Mouse (Mus musculus) embryonic facial prominence, embryonic 12.5 days (tissue): ENCODE results near the gene Casp7. TPM values are rescaled to one million over a fixed set of nuclear protein-coding genes. Genes with fewer than 3 reads are reported as not detected.

ENCODE experiments used
- ATAC-seq: fragments of 200-750 bp; cut with Nextera tagmentation; 2 replicates; pipeline ENCODE4 v1.8.0; 2017; ENCODE audit not compliant: insufficient number of reproducible peaks, insufficient read depth, low FRiP score, low TSS enrichment
- H3K27ac ChIP-seq: fragments of 300-500 bp; sonication (generic); 2 replicates; pipeline ENCODE4 v1.5.1; 2016; ENCODE audit warnings: mild to moderate bottlenecking
- H3K27me3 ChIP-seq: fragments of 300-500 bp; sonication (generic); 2 replicates; pipeline ENCODE4 v1.6.1; 2016; ENCODE audit warnings: mild to moderate bottlenecking, moderate library complexity
- H3K36me3 ChIP-seq: fragments of 300-500 bp; sonication (generic); 2 replicates; pipeline ENCODE4 v1.6.1; 2016; ENCODE audit warnings: mild to moderate bottlenecking
- H3K4me1 ChIP-seq: fragments of 300-500 bp; sonication (generic); 2 replicates; pipeline ENCODE4 v1.6.1; 2016
- H3K4me2 ChIP-seq: fragments of 300-500 bp; sonication (generic); replicated peaks from 2 replicates; pipeline ENCODE4 v1.6.1; 2016; ENCODE audit warnings: mild to moderate bottlenecking, moderate library complexity
- H3K4me3 ChIP-seq: fragments of 300-500 bp; sonication (generic); 2 replicates; pipeline ENCODE4 v1.5.1; 2016; ENCODE audit warnings: mild to moderate bottlenecking
- H3K9ac ChIP-seq: fragments of 300-500 bp; sonication (generic); 2 replicates; pipeline ENCODE4 v1.6.1; 2016; ENCODE audit warnings: mild to moderate bottlenecking, moderate library complexity
- H3K9me3 ChIP-seq: fragments of 300-500 bp; sonication (generic); 2 replicates; pipeline ENCODE4 v1.6.1; 2016; ENCODE audit warnings: mild to moderate bottlenecking, moderate library complexity
- WGBS: fragments of 180-500 bp; shearing (Covaris S2); methylation state at CpG from one replicate; pipeline ENCODE4 v1.1.7; 2016; 5-methylcytosine and 5-hydroxymethylcytosine counted together
- polyA plus RNA-seq: library from polyadenylated mRNA; unstranded; fragments of >200 nt; fragmentation: Nextera tagmentation; extraction: Ambion mirVana; gene quantifications from 2 replicates; pipeline ENCODE4 v1.2.1, GENCODE M21; 2016

Casp7 gene
- polyA plus RNA-seq, 1 experiment from 2014 or later: 32.1 TPM

GRCm38 (mm10) chr19:56367778-56368177 lies 29.2 kb upstream of the Casp7 start:
- Histone ChIP-seq H3K36me3 (no peaks in the 10 kb centered on the region), H3K4me3 (no peak overlapping the region), H3K27ac (no peak overlapping the region), H3K27me3 (no peaks in the 10 kb centered on the region), H3K9ac (no peak overlapping the region), H3K9me3 (no peaks in the 10 kb centered on the region), H3K4me1 (no peaks in the 10 kb centered on the region), H3K4me2 (no peak overlapping the region)
- no peak for ATAC-seq
- 89% methylated on average over 7 of the region's 7 CpGs for WGBS

DNA sequence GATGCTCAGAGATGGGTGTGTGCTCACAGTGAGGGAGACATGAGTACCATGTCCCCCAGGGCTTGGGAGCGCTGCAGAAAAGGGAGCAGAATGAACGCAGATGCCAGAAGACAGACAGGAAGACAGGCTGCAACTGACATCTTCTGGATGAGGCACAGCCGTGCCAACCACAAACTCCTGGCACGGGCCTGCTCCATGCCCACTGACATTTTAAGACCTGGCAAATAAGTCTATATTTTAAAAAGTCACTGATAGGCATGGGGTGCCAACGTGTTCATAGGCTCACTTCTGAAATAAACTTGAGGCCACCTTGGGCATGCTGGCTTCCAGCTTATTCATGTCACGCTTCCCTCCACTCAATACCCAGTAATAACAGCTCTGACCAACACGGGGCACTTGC lies 28.0 kb upstream of the Casp7 start:
- no peak overlapping the region for H3K9ac ChIP-seq
- no peak overlapping the region for H3K4me3 ChIP-seq
- H3K4me1 ChIP-seq: no peaks in the 10 kb centered on the region
- no peak overlapping the region for H3K4me2 ChIP-seq
- no peaks in the 10 kb centered on the region for H3K27me3 ChIP-seq
- no peaks in the 10 kb centered on the region for H3K9me3 ChIP-seq
- no peak overlapping the region for H3K27ac ChIP-seq
- H3K36me3 ChIP-seq: no peaks in the 10 kb centered on the region
- ATAC-seq: no peak
- WGBS: 91% methylated on average over 7 of the region's 7 CpGs

GRCm38 (mm10) chr19:56370389-56371150 lies 26.4 kb upstream of the Casp7 start:
- Histone ChIP-seq H3K27ac (no peak overlapping the region), H3K4me3 (no peak overlapping the region), H3K9ac (no peak overlapping the region), H3K4me1 (no peaks in the 10 kb centered on the region), H3K4me2 (no peak overlapping the region), H3K27me3 (no peaks in the 10 kb centered on the region), H3K36me3 (no peaks in the 10 kb centered on the region), H3K9me3 (no peaks in the 10 kb centered on the region)
- ATAC-seq: no peak
- 89% methylated on average over 6 of the region's 6 CpGs for WGBS

- H3K4me3 ChIP-seq: no peak overlapping the region
- H3K9ac ChIP-seq: no peak overlapping the region
- no peaks in the 10 kb centered on the region for H3K4me1 ChIP-seq
- no peak overlapping the region for H3K4me2 ChIP-seq
- no peaks in the 10 kb centered on the region for H3K27me3 ChIP-seq
- H3K9me3 ChIP-seq: no peaks in the 10 kb centered on the region
- ATAC-seq: no peak
- no peaks in the 10 kb centered on the region for H3K36me3 ChIP-seq
- 49% methylated on average over 7 of the region's 7 CpGs for WGBS
- H3K27ac ChIP-seq: no peak overlapping the region
Observed at GRCm38 (mm10) chr19:56372226-56372625, 24.7 kb upstream of the Casp7 start.

DNA sequence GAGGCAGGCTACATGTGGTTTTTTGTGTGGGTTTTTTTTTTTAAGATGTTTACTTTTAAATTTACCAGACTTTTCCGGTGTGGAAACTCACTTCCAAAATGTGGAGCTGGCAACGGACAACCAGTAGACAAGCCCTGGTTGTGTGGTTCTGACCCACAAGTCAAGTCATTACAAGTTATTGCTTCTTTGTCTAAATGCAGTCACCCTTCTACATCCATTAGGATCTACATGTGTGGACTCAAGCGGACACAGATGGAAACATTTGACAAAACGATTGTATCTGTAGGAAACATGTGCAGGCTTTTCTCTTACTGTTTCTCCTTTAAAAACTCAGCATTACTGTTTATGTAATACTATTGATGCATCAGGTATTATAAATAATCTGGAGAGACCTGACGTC lies 23.7 kb upstream of the Casp7 start:
- H3K9ac ChIP-seq: no peak overlapping the region
- H3K36me3 ChIP-seq: no peaks in the 10 kb centered on the region
- H3K4me3 ChIP-seq: no peak overlapping the region
- no peaks in the 10 kb centered on the region for H3K9me3 ChIP-seq
- H3K4me2 ChIP-seq: no peak overlapping the region
- no peaks in the 10 kb centered on the region for H3K27me3 ChIP-seq
- WGBS: 83% methylated on average over 5 of the region's 5 CpGs
- no peak for ATAC-seq
- H3K4me1 ChIP-seq: no peaks in the 10 kb centered on the region
- H3K27ac ChIP-seq: no peak overlapping the region

- Histone ChIP-seq H3K27ac (no peak overlapping the region), H3K36me3 (no peaks in the 10 kb centered on the region), H3K9ac (no peak overlapping the region), H3K4me1 (no peaks in the 10 kb centered on the region), H3K9me3 (no peaks in the 10 kb centered on the region), H3K4me3 (no peak overlapping the region), H3K4me2 (no peak overlapping the region), H3K27me3 (no peaks in the 10 kb centered on the region)
- no peak; the same call in 1 of the 2 replicates for ATAC-seq
- WGBS: 54% methylated on average over 10 of the region's 10 CpGs
Observed at GRCm38 (mm10) chr19:56374011-56374410, 22.9 kb upstream of the Casp7 start.

- Histone ChIP-seq H3K9me3 (no peaks in the 10 kb centered on the region), H3K36me3 (no peaks in the 10 kb centered on the region), H3K27ac (no peak overlapping the region), H3K27me3 (no peaks in the 10 kb centered on the region), H3K4me3 (no peak overlapping the region), H3K9ac (no peak overlapping the region), H3K4me1 (no peaks in the 10 kb centered on the region), H3K4me2 (no peak overlapping the region)
- no peak for ATAC-seq
- 81% methylated on average over 5 of the region's 5 CpGs for WGBS
Observed at GRCm38 (mm10) chr19:56378007-56378406, 18.9 kb upstream of the Casp7 start.

DNA sequence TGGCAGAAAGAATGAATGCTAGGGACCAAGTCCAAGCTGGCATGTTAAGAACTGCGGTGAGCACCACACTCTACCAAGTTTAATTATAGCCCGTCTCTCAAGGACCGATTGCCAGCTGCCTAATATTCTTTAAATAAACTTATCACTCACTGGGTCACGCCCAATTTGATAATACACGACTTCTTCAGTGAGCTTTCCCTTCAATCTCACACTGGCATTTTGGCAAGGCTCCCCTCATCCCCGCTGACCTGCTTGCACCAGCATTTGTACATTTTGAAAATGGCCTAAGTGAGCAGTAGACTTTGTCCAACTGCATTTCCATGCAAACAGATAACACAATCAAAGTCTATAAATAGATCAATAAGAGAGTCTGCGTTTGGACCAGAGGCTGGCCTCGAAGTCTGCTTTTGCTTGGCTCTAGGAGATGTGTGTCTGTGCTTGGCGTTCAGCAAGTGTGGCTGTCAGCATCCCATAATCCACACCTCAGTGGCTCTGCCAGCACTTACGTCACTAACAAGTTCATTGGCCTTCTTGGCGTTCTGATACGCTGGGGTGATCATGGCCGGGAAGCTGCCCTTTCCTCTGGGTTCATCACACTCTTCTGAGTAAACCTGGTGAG lies 18.3 kb upstream of the Casp7 start:
- Histone ChIP-seq H3K27me3 (no peaks in the 10 kb centered on the region), H3K4me2 (no peak overlapping the region), H3K27ac (no peak overlapping the region), H3K9me3 (no peaks in the 10 kb centered on the region), H3K9ac (no peak overlapping the region), H3K36me3 (no peaks in the 10 kb centered on the region), H3K4me3 (no peak overlapping the region), H3K4me1 (no peaks in the 10 kb centered on the region)
- no peak for ATAC-seq
- 85% methylated on average over 13 of the region's 13 CpGs for WGBS

GRCm38 (mm10) chr19:56380341-56380740 lies 16.6 kb upstream of the Casp7 start:
- no peaks in the 10 kb centered on the region for H3K27me3 ChIP-seq
- no peak overlapping the region for H3K4me2 ChIP-seq
- no peaks in the 10 kb centered on the region for H3K4me1 ChIP-seq
- no peak overlapping the region for H3K27ac ChIP-seq
- no peak overlapping the region for H3K9ac ChIP-seq
- ATAC-seq: no peak
- H3K4me3 ChIP-seq: no peak overlapping the region
- WGBS: 86% methylated on average over 7 of the region's 7 CpGs
- H3K9me3 ChIP-seq: no peaks in the 10 kb centered on the region
- no peaks in the 10 kb centered on the region for H3K36me3 ChIP-seq

DNA sequence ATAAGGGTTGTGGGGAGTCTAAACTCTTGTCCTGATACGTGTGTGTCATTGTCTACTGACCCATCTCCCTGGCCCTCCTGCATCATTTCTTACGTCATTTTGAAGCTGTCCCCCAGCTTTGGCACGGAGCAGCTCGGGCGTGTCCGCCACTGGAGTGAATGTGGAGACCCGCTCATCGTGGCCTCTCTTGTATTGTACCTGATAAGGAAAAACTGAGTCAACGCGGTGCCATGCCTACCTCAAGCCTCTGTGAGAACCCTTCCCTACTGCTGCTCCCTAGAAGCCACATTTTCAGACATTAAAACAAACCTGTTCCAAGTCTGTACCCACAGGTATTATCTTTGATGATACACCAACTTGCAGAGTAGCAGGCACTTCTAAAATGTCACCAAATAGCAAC lies 15.5 kb upstream of the Casp7 start:
- H3K9ac ChIP-seq: no peak overlapping the region
- no peaks in the 10 kb centered on the region for H3K27me3 ChIP-seq
- H3K9me3 ChIP-seq: no peaks in the 10 kb centered on the region
- ATAC-seq: no peak
- 90% methylated on average over 10 of the region's 10 CpGs for WGBS
- H3K4me3 ChIP-seq: no peak overlapping the region
- no peak overlapping the region for H3K4me2 ChIP-seq
- no peaks in the 10 kb centered on the region for H3K4me1 ChIP-seq
- H3K36me3 ChIP-seq: no peaks in the 10 kb centered on the region
- no peak overlapping the region for H3K27ac ChIP-seq

DNA sequence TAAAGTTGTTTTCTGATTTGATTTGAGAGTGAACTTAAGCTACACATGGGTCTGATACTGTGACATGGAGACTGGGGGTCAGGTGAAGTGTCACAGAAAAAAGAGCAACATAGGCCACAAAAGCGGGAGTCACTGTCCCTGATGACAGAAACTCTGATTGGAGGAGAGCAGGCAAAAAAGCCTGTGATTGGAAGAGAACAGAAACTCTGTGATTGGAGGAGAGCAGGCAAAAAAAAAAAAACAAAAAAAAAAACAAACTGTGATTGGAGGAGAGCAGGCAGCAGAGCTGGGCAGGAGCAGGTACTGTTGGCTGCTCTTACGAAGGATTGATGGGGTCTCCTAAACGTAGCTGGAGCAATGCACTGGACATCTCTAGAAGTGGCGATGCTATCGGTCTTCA lies 11.4 kb upstream of the Casp7 start:
- Histone ChIP-seq H3K9me3 (no peaks in the 10 kb centered on the region), H3K36me3 (no peaks in the 10 kb centered on the region), H3K27ac (no peak overlapping the region), H3K4me3 (no peak overlapping the region), H3K4me1 (no peaks in the 10 kb centered on the region), H3K9ac (no peak overlapping the region), H3K27me3 (no peaks in the 10 kb centered on the region), H3K4me2 (no peak overlapping the region)
- WGBS: 86% methylated on average over 5 of the region's 5 CpGs
- no peak for ATAC-seq

DNA sequence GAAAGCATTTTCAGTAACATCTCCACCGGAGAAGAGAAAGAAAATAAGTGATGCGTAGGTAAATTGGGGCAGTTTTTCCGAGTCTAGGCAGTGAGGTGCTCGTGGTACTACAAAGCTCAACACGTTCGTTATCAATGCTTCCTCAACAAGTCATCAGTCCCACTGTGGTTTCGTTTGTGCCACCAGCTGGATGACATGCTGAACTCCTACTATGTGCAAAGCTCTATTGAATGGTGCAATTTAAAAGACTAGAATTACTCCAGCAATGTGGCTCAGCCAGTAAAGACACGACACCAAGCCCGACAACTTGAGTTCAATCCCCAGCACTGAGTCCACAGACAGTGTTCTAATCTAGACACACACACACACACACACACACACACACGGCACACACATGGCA lies 10.8 kb upstream of the Casp7 start:
- Histone ChIP-seq H3K4me2 (no peak overlapping the region), H3K36me3 (no peaks in the 10 kb centered on the region), H3K27ac (no peak overlapping the region), H3K9me3 (no peaks in the 10 kb centered on the region), H3K4me1 (no peaks in the 10 kb centered on the region), H3K27me3 (no peaks in the 10 kb centered on the region), H3K9ac (no peak overlapping the region), H3K4me3 (no peak overlapping the region)
- WGBS: 94% methylated on average over 10 of the region's 10 CpGs
- ATAC-seq: no peak
